22 mouse cellular contexts compared by ENCODE assay signal in the genomic region with DNA sequence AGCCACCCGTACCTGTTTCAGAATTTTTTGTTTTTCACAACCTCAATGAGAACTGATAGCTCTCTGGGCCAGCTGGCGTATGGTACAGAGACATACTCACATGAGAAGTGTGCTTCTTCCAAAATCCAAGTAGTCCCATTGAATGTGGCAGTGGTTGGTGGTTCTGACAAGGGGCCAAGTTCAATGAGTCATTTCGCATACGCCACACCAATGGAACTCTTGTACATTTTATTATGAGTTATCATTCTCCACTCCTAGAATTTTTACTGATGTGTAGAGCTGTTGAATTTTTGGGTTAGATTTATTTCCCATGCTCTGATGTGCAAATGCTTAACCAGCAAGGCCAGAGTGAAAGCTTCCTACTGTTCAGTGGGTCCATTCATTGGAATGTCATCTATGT.
DNase-seq lines count a peak whose midpoint lies in the region; ATAC-seq and TF ChIP-seq lines count a peak whose summit lies in the region.
"Had no signal": no experiment of that assay in that cellular context is flagged by ENCODE, and none has a peak within 500 bp of the region (broad histone marks: within the 10 kb centered on the region; RNA-seq: fewer than 3 reads in every experiment).

No protein-coding gene starts in this region.

- CTCF ChIA-PET in Patski (lab: Charles Lee), result interaction anchor here (1.2 to 1.3 kb wide), 2 partner anchors 19 to 53 kb away, joined by 3 to 7 read pairs; no protein-coding TSS in a partner anchor

- peak; percentile 57 for ATAC-seq in Patski
- ATAC-seq: activated CD4-positive, CD25-positive, alpha-beta regulatory T cell, adult 4 months; forebrain, embryonic 15.5 days; intestine, embryonic 15.5 days had no signal

- POLR2A ChIA-PET in Patski (lab: Charles Lee), result interaction anchor here (0.8 to 1.0 kb wide), 2 partner anchors 52 to 283 kb away, joined by 3 read pairs; no protein-coding TSS in a partner anchor

- in situ Hi-C loops in Patski (cut with MboI; ENCODE audit: low pct_unique_long_range_greater_than_20kb), result no loop called here

- no peak for TF ChIP-seq CTCF in Patski (IDR thresholded peaks at IDR 0.05)

- H3K27me3 ChIP-seq in Patski, result no peaks in the 10 kb centered on the region
- H3K27me3 ChIP-seq: CH12.LX; embryonic facial prominence, embryonic 13.5 days; forebrain, embryonic 15.5 days; heart, embryonic 13.5 days; hindbrain, embryonic 13.5 days; intestine, embryonic 15.5 days; kidney, embryonic 15.5 days had no signal

- peak; percentile 15 for DNase-seq in adrenal gland, postnatal 25 days
- no peak for DNase-seq in adrenal gland, adult 18-20 months (ENCODE audit: low spot score in 2 of 2)
- peak; percentile 37 for DNase-seq in 416B (ENCODE audit: low read depth)
- DNase-seq in Patski (ENCODE audit: low read depth, low spot score), result peak; percentile 62
- DNase-seq in cerebellum, adult 9-11 months, result no peak
- DNase-seq in T-cell, adult 2 months (ENCODE audit: low spot score), result no peak
- DNase-seq in right cerebral cortex, adult 18-20 months, result no peak
- DNase-seq: cerebellum, adult 11-12 months; cerebellum, adult 9-10 months; cerebellum, postnatal 36 days; gastrocnemius, postnatal 36 days; heart, adult 11 months; heart, postnatal 4 days; kidney, adult 18-20 months had no signal

Comparison
In these comparisons a context has a peak if more than half of its experiments do, and no peak if none do; other contexts are left out.
1. DNase-seq: peak in adrenal gland, postnatal 25 days (single experiment), 416B (single experiment) and Patski (single experiment); none in adrenal gland, adult 18-20 months (0 of 2), cerebellum, adult 9-11 months (single experiment), T-cell, adult 2 months (single experiment) and right cerebral cortex, adult 18-20 months (single experiment).